In genomic region chr11:76509751-76510723, GRCm38 (mm10) we compare ENCODE assay signal across 10 mouse cellular contexts.
DNase-seq lines count a peak whose midpoint lies in the region; ATAC-seq lines count a peak whose summit lies in the region.
"Had no signal": no experiment of that assay in that cellular context is flagged by ENCODE, and none has a peak within 500 bp of the region (broad histone marks: within the 10 kb centered on the region; RNA-seq: fewer than 3 reads in every experiment).

No protein-coding gene starts in this region.

- DNase-seq in adrenal gland, adult (ENCODE audit: inconsistent age in 2 of 2, low spot score in 1 of 2): peak; percentile 46 to 74
- DNase-seq in adrenal gland, adult 18-20 months (ENCODE audit: low spot score in 2 of 2): no peak
- no peak for DNase-seq in neural tube, embryonic 10.5 days (ENCODE audit: extremely low spot score, low spot score)
- DNase-seq in embryo, embryonic 10 days (ENCODE audit: low spot score): no peak
- no peak for DNase-seq in thymus, postnatal 14 days
- DNase-seq in c-Kit-positive CD71-positive TER-119-positive erythroid progenitor cells, embryonic 14.5 days (ENCODE audit: low spot score): no peak
- DNase-seq: kidney, adult 11 months had no signal

- no peak overlapping the region for H3K9ac ChIP-seq in neural tube, embryonic 13.5 days
- H3K9ac ChIP-seq: stomach, embryonic 15.5 days had no signal

- WGBS in neural tube, embryonic 13.5 days: 70% methylated on average over 13 of the region's 13 CpGs

- peaks cover 63% of the 10 kb centered on the region for H3K4me1 ChIP-seq in neural tube, embryonic 13.5 days (replicated peaks)
- H3K4me1 ChIP-seq: stomach, embryonic 15.5 days had no signal

- ATAC-seq in neural tube, embryonic 13.5 days (ENCODE audit: low read depth): no peak
- ATAC-seq in granulocyte monocyte progenitor cell, adult 5-6 weeks (replicated peaks; ENCODE audit: poor library complexity, severe bottlenecking): peak; percentile 74

- H3K27me3 ChIP-seq in neural tube, embryonic 13.5 days: no peaks in the 10 kb centered on the region
- H3K27me3 ChIP-seq: stomach, embryonic 15.5 days had no signal

- no peak overlapping the region for H3K4me2 ChIP-seq in neural tube, embryonic 13.5 days
- H3K4me2 ChIP-seq: stomach, embryonic 15.5 days had no signal

- peak overlapping the region; percentile 85 for H3K27ac ChIP-seq in neural tube, embryonic 13.5 days (replicated peaks)
- H3K27ac ChIP-seq: stomach, embryonic 15.5 days had no signal

- H3K36me3 ChIP-seq in neural tube, embryonic 13.5 days: no peaks in the 10 kb centered on the region
- H3K36me3 ChIP-seq: stomach, embryonic 15.5 days had no signal

- no peaks in the 10 kb centered on the region for H3K9me3 ChIP-seq in neural tube, embryonic 13.5 days
- H3K9me3 ChIP-seq: stomach, embryonic 15.5 days had no signal

- no peak overlapping the region for H3K4me3 ChIP-seq in neural tube, embryonic 13.5 days
- H3K4me3 ChIP-seq: stomach, embryonic 15.5 days had no signal

Comparison
In these comparisons a context has a peak if more than half of its experiments do, and no peak if none do; other contexts are left out.
1. DNase-seq: peak in adrenal gland, adult (2 of 2); none in adrenal gland, adult 18-20 months (0 of 2), neural tube, embryonic 10.5 days (single experiment), embryo, embryonic 10 days (single experiment), thymus, postnatal 14 days (single experiment) and c-Kit-positive CD71-positive TER-119-positive erythroid progenitor cells, embryonic 14.5 days (single experiment).